Mouse (Mus musculus): ENCODE results near the gene Cog1.

- no peak for TF ChIP-seq CTCF (IDR thresholded peaks at IDR 0.05; ENCODE audit: borderline replicate concordance, insufficient read depth, low read depth, low read length)
- TF ChIP-seq POLR2A (IDR thresholded peaks at IDR 0.05; ENCODE audit: borderline replicate concordance, insufficient read depth, low read length): no peak
Observed at GRCm38 (mm10) chr11:113619420-113620080, 29.4 kb upstream of the Cog1 start.

Measured in cerebellum, adult 2 months (tissue).